Mouse (Mus musculus) kidney, adult 18-20 months (tissue): ENCODE measurements around the gene Clta.
"Not testable (repeated sequence)": the region's sequence is repeated elsewhere in the genome, so short reads cannot be mapped to it uniquely, and the experiment has no call there.

Experiments
- DNase-seq: peaks from one replicate; pipeline ENCODE4 v3.0.0; 2021

Gene Clta

DNA sequence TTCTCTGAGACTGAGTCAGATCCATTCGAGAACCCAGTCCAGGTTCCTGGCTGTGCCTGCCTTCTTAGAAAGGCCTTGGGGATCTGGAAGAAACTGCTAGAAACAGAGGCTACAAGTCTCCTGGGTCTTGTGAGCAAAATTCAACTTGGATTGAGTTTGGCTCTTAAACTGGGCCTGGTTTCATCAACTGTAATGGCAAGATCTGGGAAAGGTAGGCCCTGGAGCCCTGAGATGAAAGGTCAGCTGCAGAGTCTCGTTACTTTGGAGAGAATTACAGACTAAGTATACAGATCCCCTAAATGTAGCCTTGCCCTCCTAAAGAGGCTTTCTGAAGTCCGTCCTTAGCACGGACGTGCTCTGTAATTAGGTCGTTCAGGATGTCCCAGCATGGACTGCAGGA lies 21.3 kb downstream of the Clta start:
- no peak for DNase-seq

DNA sequence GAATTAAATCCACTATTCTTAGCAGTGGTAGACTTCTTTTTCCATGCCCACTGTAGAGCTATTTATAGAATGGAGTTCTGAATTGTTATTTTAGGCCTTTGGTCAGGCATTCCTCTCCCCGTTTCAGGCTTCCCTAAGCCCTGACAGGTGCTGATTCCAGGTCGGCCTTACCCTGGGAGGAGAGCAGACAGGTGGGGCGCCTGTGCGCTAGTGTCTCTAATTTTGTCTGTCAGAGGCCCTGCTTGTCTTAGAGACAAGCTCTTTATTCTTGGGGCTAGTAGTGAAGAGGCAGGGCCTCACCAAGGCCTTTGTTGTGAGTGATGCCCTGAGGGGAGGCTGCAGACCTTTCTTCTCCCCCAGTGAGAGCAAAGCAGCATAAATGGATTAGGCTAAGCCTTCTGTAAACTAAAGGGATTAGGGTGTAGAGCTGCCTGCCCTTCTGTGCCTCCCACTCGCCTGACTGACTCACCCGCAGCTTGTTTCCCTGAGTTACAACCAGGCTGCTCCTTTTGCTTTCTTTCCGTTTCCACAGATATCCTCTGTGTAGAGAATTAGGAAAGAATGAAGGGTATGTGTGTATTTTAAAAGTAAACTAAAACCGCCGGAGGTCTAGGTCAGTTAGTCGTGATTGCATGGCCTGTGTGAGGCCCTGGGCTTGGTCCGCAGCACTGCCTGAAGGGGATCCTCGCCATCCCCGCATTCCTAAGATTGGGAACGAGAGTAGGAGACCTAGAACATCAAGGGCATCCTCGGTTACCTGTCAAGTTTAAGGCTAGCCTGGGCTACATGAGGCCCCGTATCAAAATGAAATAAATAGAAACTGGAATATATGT lies 24.3 kb downstream of the Clta start:
- no peak for DNase-seq

DNA sequence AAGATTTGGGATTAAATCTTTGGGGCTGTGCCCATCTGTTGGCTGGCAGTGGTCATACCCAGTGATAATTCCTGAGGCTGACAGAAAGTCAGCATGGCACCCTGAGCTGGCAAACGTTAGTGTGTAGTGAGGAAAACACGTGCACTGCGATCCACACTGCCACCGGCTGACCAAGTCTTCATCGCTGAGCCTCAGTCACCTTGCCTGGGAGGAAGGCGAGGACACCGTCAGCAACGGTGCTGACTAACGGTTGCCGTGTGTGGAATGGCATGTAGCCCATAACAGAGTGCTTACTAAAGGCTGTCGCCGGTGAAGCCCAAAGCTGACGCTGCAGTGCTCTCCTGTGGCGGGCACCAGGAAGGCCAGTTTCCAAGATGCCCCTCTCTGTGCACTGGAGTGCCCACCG lies 25.4 kb downstream of the Clta start:
- no peak for DNase-seq

DNA sequence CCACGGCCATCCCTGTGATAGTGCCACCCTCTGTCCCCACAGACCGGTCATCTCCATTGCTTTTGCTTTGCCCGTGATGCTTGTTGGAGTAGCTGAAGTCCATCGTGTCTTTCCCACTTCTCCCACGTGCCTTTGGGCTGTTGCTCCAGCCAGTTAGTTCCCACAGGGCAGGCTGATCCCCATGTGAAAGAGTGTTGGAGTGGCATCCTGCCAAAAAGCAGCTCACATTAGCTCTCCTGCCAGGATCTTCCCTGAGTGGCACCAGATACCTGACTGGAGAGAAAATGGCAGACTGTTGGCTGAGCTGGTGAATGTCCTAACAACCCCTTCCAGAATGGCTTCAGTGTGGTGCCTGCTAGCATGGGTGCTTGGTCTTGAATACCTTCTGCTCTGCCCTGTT lies 27.3 kb downstream of the Clta start:
- DNase-seq: peak; percentile 45

DNA sequence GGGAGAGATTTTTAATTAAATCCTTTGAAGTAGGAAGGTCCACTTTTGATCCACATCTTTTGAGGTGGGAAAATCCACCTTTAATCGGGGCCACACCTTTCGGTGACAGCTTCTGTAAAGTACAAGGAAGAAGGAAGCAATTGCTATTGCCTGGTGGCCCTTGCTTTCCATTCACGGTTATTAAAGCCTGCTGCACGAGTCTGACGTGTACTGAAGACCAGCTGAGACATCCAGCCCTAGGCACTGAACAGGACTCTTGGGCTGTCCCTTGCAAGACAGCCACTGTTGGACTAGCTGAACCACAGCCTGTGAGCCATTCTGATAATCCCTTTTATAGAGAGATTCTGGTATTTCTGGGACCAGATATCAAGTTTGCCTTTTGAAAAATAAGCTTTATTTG lies 32.2 kb downstream of the Clta start:
- no peak for DNase-seq

DNA sequence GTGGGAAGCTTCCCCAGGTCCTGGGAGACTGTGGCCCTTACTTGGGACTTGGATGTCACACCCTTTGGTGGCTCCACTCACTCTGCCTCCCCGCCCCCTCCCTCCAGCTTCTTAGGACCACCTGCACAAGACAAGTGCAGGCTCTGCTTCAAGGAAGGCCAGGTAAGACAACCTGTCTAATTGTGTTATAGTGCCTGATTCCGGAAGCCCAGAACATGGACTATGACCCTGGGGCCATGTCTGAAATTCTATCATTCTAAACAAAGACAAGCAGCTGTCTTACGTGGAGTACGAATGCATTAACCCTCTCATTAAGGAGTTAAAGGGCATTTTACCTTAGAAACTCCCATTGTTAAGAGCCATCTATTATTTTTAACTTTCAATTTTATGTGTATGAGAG lies 36.5 kb downstream of the Clta start:
- DNase-seq: no peak

DNA sequence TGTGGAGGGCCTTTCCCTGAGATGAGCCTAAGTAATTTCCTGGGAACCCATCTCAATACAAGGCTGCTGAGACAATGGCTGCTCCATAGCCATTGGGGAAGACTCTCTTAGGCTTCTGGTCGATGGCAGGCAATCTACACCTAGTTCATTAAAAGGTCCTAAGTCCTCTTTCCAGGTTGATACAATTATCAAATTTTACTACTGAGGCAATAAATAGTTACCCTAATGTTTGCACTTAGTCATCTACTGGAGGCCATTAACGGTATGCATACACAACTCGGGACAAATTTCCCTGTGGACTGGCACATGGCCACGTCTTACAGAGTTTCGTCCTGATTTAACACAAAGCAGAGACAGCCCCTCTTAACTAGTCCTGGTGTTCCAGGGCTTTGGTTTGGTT lies 38.2 kb downstream of the Clta start:
- DNase-seq: no peak

DNA sequence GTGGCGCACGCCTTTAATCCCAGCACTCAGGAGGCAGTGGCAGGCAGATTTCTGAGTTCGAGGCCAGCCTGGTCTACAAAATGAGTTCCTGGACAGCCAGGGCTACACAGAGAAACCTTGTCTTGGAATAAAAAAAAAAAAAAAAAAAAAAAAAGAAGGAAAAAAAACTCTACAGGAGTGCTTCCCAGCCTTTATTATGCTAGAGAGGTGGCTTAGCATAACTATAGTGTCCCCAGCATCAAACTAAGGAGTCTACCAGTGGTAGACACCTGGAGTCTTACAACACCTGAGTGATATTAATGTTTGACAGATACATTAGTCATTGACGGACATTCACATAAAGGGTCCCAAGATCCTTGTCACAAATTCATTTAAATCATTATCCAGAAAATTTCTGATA lies 38.9 kb downstream of the Clta start:
- not testable (repeated sequence) for DNase-seq

DNA sequence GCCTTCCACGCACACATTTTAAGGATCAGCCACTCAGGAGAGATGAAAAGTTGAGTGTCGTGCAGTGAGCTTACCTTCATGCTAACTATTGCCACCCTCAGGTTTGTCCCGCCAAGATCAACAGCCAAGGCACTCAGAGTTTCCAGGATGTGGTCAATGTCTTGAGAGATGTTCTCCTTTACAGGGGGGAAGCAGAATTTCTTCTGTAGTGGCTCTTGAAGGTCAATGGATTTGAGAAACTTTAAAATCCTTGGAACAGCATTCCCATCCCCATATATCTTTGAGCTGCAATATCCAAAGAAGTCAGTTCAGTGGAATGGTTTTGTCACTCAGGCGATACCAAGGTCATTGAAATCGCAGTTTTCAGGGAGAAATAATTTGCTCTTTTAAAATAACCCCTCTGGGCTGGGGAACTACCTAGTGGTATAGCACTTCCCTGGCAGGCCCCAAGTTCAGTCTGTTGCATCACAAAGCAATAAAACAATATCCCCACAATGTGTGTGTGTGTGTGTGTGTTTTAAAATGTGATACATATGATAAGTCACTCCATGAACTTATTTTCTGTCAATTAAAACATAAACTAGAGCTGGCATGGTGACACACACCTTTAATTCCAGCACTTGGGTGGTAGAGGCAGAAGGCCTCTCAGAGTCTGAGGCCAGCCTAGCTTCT lies 40.6 kb downstream of the Clta start:
- DNase-seq: no peak

DNA sequence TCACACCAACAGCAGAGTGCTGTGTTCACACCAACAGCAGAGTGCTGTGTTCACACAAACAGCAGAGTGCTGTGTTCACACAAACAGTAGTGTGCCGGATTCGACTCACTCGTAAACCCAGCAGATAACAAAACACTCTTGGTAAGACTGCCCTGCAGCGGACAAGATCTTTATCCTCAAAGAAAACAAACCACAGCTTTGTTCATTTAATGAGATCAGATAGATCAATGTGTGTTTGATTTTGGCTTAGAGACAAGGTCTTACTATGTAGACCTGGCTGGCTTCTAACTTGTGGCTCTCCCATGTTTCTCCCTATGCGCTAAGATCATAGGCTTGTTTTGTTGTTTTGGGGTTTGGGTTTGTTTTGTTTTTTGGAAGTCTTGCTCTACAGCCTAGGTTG lies 41.8 kb downstream of the Clta start:
- DNase-seq: no peak

DNA sequence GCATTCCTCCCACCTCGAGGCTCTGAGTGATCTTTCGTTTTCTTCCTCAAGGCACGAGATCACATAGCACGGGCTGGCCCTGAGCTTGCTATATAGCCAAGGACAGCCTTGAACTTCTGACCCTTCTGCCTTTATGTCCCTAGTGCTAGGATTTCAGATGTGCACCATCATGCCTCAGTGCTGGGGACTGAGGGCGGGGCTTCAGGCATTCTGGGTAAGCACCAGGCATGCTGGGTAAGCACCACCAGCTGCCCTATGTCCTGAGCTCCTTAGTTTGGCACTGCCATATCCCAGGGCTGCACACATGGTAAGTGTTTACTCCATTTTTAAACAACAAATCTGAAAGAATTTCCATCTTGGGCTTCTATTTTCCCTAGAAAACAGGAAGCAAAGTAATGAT lies 45.6 kb downstream of the Clta start:
- no peak for DNase-seq

DNA sequence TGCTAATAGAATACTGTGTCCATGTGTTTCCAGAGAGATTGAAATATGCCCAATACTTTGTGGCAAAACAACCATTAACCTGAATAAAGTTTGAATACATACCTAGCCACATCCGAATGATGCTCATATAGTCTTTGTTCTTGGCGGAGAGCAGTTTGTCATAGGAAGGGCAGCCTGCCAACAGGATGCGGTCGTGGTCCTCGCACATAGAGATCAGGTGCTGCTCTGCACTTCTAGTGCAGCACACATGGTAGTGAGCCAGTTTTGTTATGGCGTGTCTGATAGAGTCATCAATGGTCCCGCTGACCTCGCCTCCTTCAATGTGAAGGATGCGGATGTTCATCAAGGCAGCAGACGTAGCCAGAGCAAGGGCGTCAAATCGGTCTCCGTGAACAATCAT lies 55.4 kb downstream of the Clta start:
- DNase-seq: no peak

DNA sequence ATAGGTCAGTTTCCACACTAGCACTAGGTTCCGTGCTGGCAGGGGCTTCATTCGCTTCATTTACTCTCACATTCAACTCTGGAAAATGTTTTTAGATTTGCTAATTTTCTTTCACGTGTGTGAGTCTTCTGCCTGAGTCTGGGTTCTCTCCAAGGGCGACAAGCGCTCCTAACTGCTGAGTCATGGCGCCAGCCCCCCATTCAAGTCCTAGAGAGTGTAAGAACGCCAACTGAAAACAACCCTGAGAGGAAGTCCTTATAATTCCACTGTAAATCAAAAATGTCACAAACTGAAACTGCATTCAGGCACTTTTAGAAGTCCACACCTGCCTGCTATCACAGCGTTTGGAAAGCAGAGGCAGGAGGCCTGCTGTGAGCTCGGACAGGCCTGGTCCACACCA lies 57.8 kb downstream of the Clta start:
- DNase-seq: no peak

DNA sequence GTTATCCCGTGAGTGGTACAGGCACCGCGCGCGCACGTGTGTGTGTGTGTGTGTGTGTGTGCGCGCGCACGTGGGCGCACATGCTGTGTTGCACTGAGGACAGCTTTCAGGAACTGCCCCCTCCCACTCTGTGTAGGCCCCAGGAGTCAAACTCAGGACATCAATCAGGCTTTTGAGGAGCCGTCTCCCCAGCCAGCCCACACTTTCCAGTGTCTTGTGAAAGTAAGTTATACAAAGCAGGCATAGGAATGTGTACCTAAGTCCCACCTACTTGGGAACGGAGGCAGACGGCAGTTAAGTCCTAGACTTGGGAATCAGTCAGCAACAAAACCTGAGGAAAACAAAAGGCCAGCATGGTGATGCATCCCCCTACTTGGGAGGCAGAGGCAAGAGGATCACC lies 58.6 kb downstream of the Clta start:
- no peak for DNase-seq

DNA sequence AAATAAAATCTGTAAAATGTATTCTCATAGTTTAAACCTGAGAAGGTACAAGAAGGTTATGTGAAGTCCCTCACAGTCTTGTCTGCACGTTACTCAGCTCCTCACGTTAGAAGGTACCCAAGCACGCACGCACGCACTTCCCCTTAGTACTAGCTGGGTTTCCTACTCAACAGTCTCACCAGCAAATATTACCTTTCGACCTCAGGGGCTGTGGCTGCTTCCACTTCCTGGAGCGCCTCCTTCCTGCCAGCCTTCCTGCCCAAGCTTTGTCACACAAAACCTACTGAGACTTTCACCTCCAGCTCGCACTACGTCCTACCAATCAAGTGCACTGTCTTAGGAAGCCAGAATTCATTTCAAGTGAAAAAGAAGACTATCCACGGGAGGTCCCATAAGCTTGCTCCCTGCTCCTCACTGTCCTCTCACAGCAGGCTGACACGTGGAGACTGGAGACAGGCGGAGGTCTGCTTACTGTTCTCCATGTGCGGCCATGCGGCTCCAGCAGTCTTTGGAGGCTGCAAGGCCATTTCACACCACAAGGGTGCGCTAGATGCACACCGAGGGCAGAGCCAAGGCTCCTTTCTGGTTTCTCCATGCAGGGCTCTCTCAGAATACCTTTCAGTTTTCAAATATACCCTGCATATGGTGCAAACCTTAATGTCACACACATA lies 61.2 kb downstream of the Clta start:
- DNase-seq: peak; percentile 97

DNA sequence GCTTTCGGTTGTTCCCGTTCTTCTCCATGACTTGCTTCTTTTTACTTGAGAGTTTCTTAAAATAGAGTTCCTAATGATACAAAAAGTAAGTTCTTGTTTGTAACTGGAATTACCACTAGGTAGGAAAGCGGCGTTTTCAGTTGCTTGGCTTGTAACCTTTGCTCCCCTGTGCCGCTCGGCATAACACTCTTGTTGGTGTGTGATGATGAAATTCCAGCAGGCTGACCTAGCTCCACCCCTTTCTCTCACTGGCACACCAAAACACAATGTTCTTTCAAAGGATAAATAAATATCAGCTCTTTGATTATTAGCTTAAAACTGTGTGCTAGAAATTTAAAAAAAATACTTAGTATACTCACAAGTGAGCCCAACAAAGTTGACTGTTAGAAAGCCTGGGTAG lies 62.6 kb downstream of the Clta start:
- DNase-seq: peak; percentile 37

DNA sequence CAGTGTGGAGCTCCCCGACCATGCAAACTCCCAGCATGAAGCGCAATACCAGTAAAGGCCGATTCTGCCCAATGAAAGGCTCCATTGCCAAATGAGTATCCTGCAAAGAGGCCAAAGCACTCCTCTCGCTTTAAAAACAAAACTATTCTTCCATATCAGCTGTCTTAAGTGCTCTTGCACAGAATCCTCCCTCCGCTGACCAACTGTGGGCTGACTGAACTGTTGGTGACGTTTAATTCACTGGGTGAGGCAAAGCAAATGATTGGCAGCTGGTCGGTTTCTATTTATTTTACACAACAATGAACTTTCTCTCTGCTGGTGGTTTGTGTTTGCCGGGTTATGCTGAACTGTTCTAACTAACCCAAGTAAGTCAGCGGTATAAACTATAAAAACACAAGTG lies 64.5 kb downstream of the Clta start:
- DNase-seq: no peak

DNA sequence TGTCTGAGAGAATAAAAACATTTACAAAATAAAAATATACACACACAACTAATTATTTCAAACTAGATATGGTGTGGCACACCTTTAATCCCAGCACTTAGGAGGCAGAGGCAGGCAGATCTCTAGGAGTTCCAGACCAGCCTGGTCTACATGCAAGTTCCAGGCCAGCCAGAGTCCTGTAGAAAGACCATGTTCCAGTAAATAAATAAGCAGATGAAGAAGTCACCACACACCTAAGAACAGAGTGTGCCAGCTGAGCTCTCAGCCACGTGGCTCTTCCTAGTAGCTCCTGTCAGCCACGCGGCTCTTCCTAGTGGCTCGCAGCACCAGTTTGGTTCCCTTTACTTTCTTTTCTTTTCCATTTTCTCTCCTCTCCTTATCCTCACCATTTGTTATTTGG lies 65.2 kb downstream of the Clta start:
- DNase-seq: no peak

DNA sequence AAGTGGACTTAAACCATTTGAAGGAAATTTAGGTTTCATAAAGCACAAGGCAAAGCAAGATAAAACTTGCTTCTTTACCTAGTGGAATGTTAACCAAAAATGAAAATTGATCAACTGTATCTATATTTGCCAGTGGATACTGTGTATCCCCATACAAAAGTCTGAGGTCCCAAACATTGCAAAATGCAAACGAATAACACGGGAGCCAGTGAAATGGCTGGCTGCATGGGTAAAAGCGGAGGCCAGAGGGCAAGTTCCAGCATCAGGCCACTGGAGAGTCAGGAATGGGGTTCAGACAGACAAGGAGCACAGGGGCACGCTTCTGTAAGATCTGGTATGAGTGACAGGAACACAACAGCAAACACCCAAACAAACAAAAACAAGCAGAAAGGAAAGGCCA lies 66.4 kb downstream of the Clta start:
- DNase-seq: no peak

DNA sequence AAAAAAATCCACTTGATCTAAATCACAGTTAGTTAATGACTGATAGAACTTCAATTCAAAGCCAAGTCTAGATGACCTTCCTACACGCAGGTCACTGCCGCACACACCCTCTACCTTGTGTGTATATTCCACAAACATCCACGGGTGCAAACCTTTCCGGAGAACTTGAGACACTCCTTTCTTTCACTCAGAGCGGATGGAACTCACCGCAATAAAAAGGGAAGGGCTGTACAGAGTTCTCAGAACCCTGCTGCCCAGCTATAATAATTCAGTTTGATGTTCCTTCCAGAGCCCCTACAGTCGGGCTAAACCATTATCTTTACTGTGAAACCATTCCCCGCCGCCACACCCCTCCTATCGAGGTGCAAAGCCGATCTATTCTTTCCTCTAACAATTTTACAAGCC lies 67.5 kb downstream of the Clta start:
- no peak for DNase-seq

DNA sequence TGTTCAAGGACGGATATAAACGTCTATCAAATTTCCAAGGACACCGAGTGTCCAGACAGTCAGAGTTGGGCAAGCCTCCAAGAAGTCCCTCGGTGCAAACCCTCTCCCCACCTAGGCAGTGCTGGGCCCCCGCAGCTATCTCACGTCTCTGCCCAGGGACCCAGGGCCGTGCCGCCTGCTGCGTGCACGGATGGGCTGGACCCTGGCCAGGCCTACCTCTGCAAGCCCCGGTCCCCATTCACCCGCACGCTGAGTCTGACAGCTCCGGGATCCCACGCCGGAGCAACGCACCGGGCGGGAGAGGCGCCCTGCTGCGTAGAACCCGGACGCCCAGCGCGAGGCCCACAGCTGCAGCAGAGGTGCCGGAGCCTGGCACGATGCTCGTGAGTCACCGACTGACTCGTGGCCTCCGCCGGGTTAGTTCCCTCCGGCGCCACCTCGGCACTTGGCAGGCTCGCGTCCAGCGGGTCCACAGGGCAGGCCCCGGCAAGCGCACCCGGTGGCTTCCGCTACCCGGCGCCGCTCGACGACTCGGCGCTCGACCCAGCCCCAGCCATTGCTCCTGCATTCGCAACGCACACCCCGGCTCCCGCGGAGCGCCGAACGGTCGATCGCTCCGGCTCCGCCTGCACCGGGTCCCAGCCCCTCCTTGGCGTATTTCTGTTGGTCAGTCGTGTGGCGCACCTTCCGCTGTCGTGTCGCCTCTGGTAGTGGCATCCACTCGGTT lies 68.1 kb downstream of the Clta start:
- DNase-seq: peak; percentile 92

DNA sequence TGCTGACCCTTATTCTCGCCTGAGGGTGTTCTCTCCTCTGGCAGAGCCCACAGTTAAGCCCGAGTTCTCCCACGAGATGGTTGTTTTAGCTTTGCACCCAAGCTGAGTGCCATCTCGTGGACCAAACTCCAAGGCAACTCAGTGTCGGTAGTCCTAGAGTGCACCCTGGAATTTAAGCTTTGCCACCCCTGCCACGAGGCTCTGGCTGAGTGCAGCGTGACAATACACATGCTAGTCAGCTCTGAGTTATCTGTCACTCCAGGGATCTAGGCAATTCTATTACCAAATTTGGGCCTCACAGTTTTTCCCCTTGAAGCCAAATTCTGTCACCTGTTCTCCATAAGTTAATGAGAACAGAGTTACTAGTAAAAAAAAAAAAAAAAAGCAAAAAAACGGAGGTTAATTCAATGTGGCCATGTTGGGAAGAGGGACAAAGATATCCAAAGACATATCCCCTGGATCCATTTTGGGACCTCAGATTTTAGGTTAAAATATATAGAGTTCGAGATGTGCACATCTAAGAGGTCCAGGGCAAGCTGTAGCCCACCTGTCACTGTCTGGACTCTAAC lies 68.7 kb downstream of the Clta start:
- DNase-seq: no peak

DNA sequence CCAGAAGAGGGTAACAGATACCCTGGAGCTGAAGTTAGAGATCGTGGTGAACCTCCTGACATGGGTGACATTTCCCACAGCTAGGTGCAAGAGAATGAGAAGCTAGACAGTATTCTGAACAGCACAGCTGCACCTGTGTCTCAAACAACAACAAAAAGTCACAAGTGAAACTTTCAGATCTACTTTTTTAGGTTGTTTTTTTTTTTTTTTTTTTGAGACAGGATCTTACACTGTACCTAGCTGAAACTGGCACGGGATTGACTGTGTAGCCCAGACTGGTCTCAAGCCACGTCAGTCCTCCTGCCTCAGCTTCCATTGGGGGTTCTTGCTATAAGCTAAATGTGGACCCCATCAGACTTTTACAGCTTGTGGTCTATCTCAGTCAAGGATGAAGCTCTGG lies 69.5 kb downstream of the Clta start:
- no peak for DNase-seq
